Mouse (Mus musculus) thymus, adult 2 months (tissue): ENCODE results near the gene Sec22c.

ENCODE experiments used
- CTCF ChIP-seq: fragments of 200-500 bp; IDR thresholded peaks from 2 replicates; pipeline ENCODE4 v1.5.1; 2012; ENCODE audit warnings: mild to moderate bottlenecking, control low read depth, low read length, moderate library complexity, borderline replicate concordance; ENCODE audit not compliant: control insufficient read depth, poor library complexity, insufficient read depth; ENCODE audit errors: extremely low read depth
- POLR2A ChIP-seq: fragments of 200-500 bp; IDR thresholded peaks from 2 replicates; pipeline ENCODE4 v1.6.1; 2012; ENCODE audit warnings: mild to moderate bottlenecking, low read length, control low read depth, moderate library complexity; ENCODE audit not compliant: control insufficient read depth, poor library complexity, insufficient read depth; ENCODE audit errors: extremely low read depth

- TF ChIP-seq CTCF (no peak), POLR2A (no peak)
Measured at GRCm38 (mm10) chr9:121719347-121720331, 14.3 kb upstream of the Sec22c start.
